Mouse (Mus musculus) cerebellum, adult 18-20 months (tissue): ENCODE results near the gene Map2k7.

Source experiments
- DNase-seq, 2 experiments: peaks; one replicate each; pipeline ENCODE4 v3.0.0; 2021

Gene Map2k7

GRCm38 (mm10) chr8:4238434-4239192 lies at the start of gene Map2k7, which contains the start of gene Gm49320:
TSS of gene Map2k7 (plus strand) at chr8:4238740.
TSS of gene Gm49320 (plus strand) at chr8:4238865.
- DNase-seq, result peak; percentile 99 to 100

- DNase-seq, result no peak
These were observed 49.4 kb upstream of the Map2k7 start for GRCm38 (mm10) chr8:4189031-4189722.

- no peak for DNase-seq
These were observed 46.2 kb upstream of the Map2k7 start for GRCm38 (mm10) chr8:4192305-4192704.

GRCm38 (mm10) chr8:4192807-4193587 lies 45.5 kb upstream of the Map2k7 start:
- DNase-seq, result peak; percentile 87 to 91

DNA sequence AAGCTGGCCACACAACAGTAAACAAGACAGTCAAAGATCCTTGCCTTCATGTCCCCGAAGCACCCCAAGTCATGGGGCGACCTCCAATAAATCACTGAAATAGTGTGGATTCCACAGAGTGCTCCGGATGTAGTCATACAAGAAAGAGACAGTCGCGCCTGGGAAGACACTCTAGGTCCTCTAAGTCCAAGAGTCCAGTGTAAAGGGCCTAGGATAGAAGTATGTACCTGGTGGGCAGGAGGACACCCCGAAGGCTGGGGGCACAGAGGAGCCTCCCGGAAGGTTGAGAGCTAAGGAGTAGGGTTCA lies 45.0 kb upstream of the Map2k7 start:
- DNase-seq, result no peak

- no peak for DNase-seq
These were observed 37.2 kb upstream of the Map2k7 start for GRCm38 (mm10) chr8:4201321-4201720.

- DNase-seq, result no peak
These were observed 33.1 kb upstream of the Map2k7 start for GRCm38 (mm10) chr8:4205246-4206123.

DNA sequence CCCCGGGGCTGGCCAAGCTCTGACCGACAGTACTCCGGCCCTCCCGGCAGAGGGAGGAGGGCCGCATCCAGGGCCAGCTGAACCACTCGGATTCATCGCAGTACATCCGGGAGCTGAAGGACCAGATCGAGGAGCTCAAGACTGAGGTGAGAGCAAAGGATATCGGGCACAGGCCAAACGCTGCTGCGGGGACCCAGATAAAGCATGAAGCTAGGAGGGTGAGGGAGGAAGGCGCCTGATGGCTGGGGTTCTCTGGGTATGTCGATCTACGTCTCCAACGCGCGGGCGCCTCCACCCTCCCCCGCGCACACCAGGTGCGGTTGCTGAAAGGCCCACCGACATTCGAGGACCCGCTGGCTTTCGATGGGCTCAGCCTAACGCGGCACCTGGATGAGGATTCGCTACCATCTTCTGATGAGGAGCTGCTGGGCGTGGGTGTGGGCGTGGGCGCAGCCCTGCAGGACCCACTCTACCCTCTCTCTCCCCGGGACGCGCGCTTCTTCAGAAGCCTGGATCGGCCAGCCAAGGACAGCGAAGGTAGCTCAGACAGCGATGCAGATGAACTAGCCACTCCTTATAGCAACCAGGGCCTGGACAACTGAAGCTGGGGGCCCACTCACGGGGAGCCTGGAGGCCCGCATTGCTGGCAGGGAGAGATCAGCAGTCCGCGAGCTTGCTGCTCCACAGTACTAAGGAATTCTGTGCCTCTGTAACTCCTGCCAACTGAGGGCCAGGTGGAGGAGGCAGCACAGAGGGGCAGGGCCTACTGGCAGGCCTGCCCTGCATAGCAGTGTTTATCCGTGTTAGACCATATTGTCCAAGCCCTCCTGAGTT lies 32.1 kb upstream of the Map2k7 start:
- DNase-seq, result peak; percentile 38 to 40

GRCm38 (mm10) chr8:4207016-4207350 lies 31.6 kb upstream of the Map2k7 start:
- no peak for DNase-seq

GRCm38 (mm10) chr8:4211097-4211496 lies 27.4 kb upstream of the Map2k7 start:
- no peak for DNase-seq

GRCm38 (mm10) chr8:4212809-4213209 lies 25.7 kb upstream of the Map2k7 start:
- no peak for DNase-seq

DNA sequence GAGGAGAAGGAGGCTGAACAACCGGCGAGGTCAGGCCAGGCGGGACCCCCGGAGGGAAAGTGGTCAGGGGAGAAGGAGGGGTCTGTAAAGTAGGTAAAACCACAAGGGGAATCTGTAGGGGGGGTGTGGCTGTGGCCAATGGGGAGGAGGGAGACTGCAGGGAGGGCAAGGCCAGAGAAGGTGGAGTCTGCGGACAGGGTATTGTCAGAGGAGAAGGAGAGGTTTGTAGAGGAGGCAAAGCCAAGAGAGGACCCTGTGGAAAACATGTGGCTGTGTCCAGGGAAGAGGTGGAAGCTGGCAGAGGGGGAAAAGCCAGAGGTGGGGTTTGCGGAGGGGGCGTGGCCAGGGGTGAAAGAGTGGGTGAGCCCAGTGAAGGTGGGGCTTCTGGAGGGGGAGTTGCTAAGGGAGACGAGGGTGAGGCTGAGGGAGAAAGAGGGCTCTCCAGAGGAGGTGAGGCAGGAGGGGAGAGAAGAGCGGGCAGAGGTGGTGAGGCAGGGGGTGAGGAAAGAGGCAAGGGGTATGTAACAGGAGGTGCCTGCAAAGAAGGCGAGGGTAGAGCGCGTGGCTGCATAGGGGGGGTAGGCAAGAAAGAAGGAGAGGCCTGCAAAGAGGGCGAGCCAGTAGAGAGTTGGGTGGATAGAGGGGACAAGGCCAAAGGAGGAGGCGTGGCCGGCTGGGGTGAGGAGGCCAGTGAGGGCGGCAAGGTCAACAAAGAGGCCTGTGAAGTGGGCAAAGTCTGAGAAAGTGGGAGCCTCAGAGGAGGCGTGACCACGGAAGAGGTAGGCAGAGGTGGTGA lies 25.1 kb upstream of the Map2k7 start:
- DNase-seq, result peak in 1 of 2 experiments; percentile 33

GRCm38 (mm10) chr8:4214006-4214980 lies 24.2 kb upstream of the Map2k7 start:
- DNase-seq, result peak in 1 of 2 experiments; percentile 30

GRCm38 (mm10) chr8:4216296-4216695 lies 22.2 kb upstream of the Map2k7 start:
- peak in 1 of 2 experiments; percentile 38 for DNase-seq

GRCm38 (mm10) chr8:4216791-4217621 lies 21.5 kb upstream of the Map2k7 start, which contains the start of gene Prr36:
TSS of gene Prr36 (minus strand) at chr8:4217459.
- DNase-seq, result peak; percentile 64 to 67

GRCm38 (mm10) chr8:4219617-4220016 lies 18.9 kb upstream of the Map2k7 start:
- DNase-seq, result no peak

DNA sequence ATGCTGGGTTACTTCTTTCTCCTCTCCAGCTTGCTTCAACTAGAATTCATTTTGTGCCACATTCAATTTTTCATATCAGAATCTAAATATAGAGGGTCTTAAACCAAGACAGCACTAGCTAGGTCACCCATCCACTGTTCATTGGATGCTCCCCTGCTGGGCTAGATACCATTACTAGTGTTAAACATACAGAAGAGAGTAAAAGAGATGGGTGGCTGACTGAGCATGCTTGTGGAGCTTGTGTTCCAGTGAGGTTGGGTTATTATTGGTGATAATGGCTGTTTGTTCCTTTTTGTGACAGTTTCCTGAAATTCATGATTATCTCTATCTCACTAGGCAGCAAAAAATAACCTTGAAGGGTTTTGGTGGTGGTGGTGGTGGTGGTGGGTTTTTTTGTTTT lies 16.5 kb upstream of the Map2k7 start:
- no peak for DNase-seq

- no peak for DNase-seq
These were observed 12.2 kb upstream of the Map2k7 start for GRCm38 (mm10) chr8:4226323-4226722.
